Mouse (Mus musculus) midbrain, embryonic 10.5 days (tissue): Measurements from ENCODE around the gene 1700061G19Rik. TPM values are rescaled to one million over a fixed set of nuclear protein-coding genes. Genes with fewer than 3 reads are reported as not detected.
A peak's percentile ranks its signal among the peaks of the same experiment; 100 is the strongest.

Experiments
- DNase-seq: peaks from one replicate; pipeline ENCODE4 v3.0.0-alpha.2; 2017; ENCODE audit warnings: low spot score
- H3K27ac ChIP-seq: fragments of 300-500 bp; sonication (generic); replicated peaks from 2 replicates; pipeline ENCODE4 v1.5.1; 2016; ENCODE audit warnings: mild to moderate bottlenecking
- H3K27me3 ChIP-seq: fragments of 300-500 bp; sonication (generic); 2 replicates; pipeline ENCODE4 v1.6.1; 2016; ENCODE audit warnings: low read depth, mild to moderate bottlenecking; ENCODE audit not compliant: poor library complexity, severe bottlenecking
- H3K36me3 ChIP-seq: fragments of 300-500 bp; sonication (generic); 2 replicates; pipeline ENCODE4 v1.6.1; 2016; ENCODE audit warnings: mild to moderate bottlenecking, moderate library complexity
- H3K4me1 ChIP-seq: fragments of 300-500 bp; sonication (generic); 2 replicates; pipeline ENCODE4 v1.6.1; 2016
- H3K4me3 ChIP-seq: fragments of 300-500 bp; sonication (generic); 2 replicates; pipeline ENCODE4 v1.5.1; 2016; ENCODE audit warnings: mild to moderate bottlenecking, moderate library complexity
- H3K9me3 ChIP-seq: fragments of 300-500 bp; sonication (generic); replicated peaks from 2 replicates; pipeline ENCODE4 v1.6.1; 2016; ENCODE audit warnings: mild to moderate bottlenecking
- WGBS: fragments of 180-500 bp; shearing (Covaris S2); methylation state at CpG from one replicate; pipeline ENCODE4 v1.1.7; 2016; 5-methylcytosine and 5-hydroxymethylcytosine counted together
- polyA plus RNA-seq: library from polyadenylated mRNA; unstranded; fragments of >200 nt; fragmentation: Nextera tagmentation; extraction: Ambion mirVana; gene quantifications from 2 replicates; pipeline ENCODE4 v1.2.1, GENCODE M21; 2016

1700061G19Rik gene
- 0.48 and 0.66 TPM in 2 replicates for polyA plus RNA-seq

DNA sequence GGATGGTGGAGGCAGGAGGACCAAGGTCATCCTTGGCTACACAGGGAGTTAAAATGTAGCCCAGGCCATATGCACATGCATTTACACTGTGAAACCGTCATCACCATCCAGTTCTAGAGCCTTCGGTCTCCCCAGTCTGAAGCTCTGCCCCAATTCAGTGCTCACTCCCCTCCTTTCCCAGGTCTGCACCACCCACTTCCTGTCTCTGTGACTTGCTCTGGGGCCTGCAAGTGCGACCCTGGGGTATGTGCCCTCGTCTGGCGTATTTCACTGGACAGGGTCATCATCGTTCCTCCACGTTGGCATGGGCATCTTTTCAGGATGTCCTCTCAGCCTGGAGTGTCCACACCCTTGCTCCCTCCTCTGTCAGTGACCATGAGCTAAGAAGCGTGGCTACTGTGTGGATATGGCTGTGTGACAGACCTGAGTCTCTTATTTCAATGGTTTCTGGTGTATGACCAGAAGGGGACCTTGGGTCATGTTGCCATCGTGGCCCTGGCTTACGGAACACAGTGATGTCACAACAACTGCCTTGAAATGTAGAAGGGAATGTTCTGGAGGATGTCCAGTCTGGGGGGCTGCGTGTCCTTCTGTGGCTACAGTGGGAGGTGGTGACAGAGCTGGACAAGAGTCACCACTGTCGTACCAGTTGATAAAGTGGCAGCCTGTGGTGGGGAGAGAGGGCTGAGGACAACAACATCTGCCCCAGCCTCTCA lies at the start of gene 1700061G19Rik:
1700061G19Rik (plus strand) TSS at position 542 of the 716 bp plus-strand sequence.
- Histone ChIP-seq H3K9me3 (0 out of 2 replicates have a peak, but pooled peaks cover 1% of the 10 kb centered on the region), H3K4me3 (no peak within 1 kb of the TSS), H3K4me1 (no peaks in the 10 kb centered on the region), H3K27me3 (no peaks in the 10 kb centered on the region), H3K36me3 (no peaks in the 10 kb centered on the region), H3K27ac (no peak within 1 kb of the TSS)
- no peak for DNase-seq
- WGBS = 90% methylated on average over 12 of the region's 12 CpGs

DNA sequence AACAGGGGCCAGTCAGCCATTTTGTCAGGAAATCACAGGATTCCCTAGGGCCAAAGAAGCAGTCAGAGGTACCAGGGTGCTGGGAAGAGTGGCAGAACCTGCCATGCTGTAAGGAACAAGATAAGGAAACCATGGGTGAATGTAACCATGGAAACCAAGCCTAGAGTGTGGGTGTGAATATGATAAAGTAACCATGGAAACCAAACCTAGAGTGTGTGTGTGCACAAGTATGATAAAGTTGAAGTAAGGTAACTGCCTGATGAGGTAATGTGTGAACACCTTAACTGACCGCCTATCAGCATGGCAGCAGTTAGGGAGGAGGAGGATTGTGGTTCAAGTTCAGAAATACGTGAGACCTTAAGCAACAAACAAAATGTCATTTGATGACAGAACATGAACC lies 48.6 kb upstream of the 1700061G19Rik start:
- H3K9me3 ChIP-seq = no peaks in the 10 kb centered on the region
- H3K27me3 ChIP-seq = peaks cover 34% of the 10 kb centered on the region
- no peak overlapping the region for H3K4me3 ChIP-seq
- H3K27ac ChIP-seq = no peak overlapping the region
- peaks cover 29% of the 10 kb centered on the region for H3K4me1 ChIP-seq
- 92% methylated on average over 2 of the region's 2 CpGs for WGBS
- no peak for DNase-seq
- H3K36me3 ChIP-seq = no peaks in the 10 kb centered on the region

GRCm38 (mm10) chr17:56829171-56829570 lies 46.1 kb upstream of the 1700061G19Rik start:
- 24% methylated on average over 11 of the region's 11 CpGs for WGBS

GRCm38 (mm10) chr17:56829795-56830194 lies 45.5 kb upstream of the 1700061G19Rik start:
- Histone ChIP-seq H3K9me3 (no peaks in the 10 kb centered on the region), H3K4me3 (peak overlapping the region; percentile 68), H3K4me1 (peaks cover 29% of the 10 kb centered on the region), H3K27ac (peak overlapping the region; percentile 83), H3K36me3 (no peaks in the 10 kb centered on the region), H3K27me3 (peaks cover 51% of the 10 kb centered on the region)
- peak; percentile 55 for DNase-seq
- WGBS = under 1% methylated on average over 27 of the region's 27 CpGs

More at GRCm38 (mm10) chr17:56829171-56829570, 46.1 kb upstream of the 1700061G19Rik start:
- H3K27me3 ChIP-seq = peaks cover 51% of the 10 kb centered on the region
- H3K4me1 ChIP-seq = peaks cover 29% of the 10 kb centered on the region
- peak overlapping the region; percentile 68 for H3K4me3 ChIP-seq
- no peaks in the 10 kb centered on the region for H3K9me3 ChIP-seq
- H3K27ac ChIP-seq = no peak overlapping the region
- no peaks in the 10 kb centered on the region for H3K36me3 ChIP-seq
- no peak for DNase-seq

- Histone ChIP-seq H3K9me3 (no peaks in the 10 kb centered on the region), H3K27me3 (peaks cover 51% of the 10 kb centered on the region)
- DNase-seq = no peak
Observed at GRCm38 (mm10) chr17:56830411-56831110, 44.7 kb upstream of the 1700061G19Rik start, which contains the start of gene Rfx2. TSS of gene Rfx2 (minus strand) at chr17:56831013.

GRCm38 (mm10) chr17:56831111-56831816 lies 44.0 kb upstream of the 1700061G19Rik start:
- Histone ChIP-seq H3K9me3 (no peaks in the 10 kb centered on the region), H3K36me3 (no peaks in the 10 kb centered on the region), H3K27ac (peak overlapping the region; percentile 83), H3K4me1 (peaks cover 29% of the 10 kb centered on the region), H3K4me3 (peak overlapping the region; percentile 68), H3K27me3 (peaks cover 51% of the 10 kb centered on the region)
- peak; percentile 98 for DNase-seq
- under 1% methylated on average over 42 of the region's 42 CpGs for WGBS

More at GRCm38 (mm10) chr17:56830411-56831110, 44.7 kb upstream of the 1700061G19Rik start, which contains the start of gene Rfx2:
- H3K27ac ChIP-seq = peak within 1 kb of the TSS; percentile 83
- WGBS = under 1% methylated on average over 52 of the region's 62 CpGs
- H3K36me3 ChIP-seq = no peaks in the 10 kb centered on the region
- H3K4me3 ChIP-seq = peak within 1 kb of the TSS; percentile 68
- peaks cover 29% of the 10 kb centered on the region for H3K4me1 ChIP-seq

DNA sequence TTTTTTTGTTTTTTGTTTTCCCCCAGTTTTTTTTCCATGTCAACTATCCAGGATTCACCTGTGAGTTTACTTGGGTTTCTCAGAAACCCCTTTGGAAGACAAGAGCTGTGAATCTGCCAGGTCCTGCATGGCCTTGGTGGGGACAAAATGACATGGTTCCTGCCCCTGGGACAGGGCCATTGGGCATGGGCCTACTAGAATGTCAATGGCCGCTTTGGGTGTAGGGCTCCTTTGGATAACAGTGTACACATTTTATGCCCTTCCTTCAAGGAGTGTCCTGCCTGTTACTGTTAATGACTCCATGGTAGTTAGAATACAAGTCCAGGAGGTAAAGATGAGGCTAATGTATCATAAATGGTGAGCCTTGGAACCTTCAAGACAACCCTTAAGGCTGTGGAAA lies 42.4 kb upstream of the 1700061G19Rik start:
- Histone ChIP-seq H3K4me1 (peaks cover 29% of the 10 kb centered on the region), H3K27ac (no peak overlapping the region), H3K36me3 (no peaks in the 10 kb centered on the region), H3K9me3 (no peaks in the 10 kb centered on the region), H3K4me3 (no peak overlapping the region), H3K27me3 (peaks cover 43% of the 10 kb centered on the region)
- DNase-seq = no peak
- WGBS = 87% methylated on average over 1 of the region's 1 CpGs

GRCm38 (mm10) chr17:56833381-56833780 lies 41.9 kb upstream of the 1700061G19Rik start:
- Histone ChIP-seq H3K9me3 (no peaks in the 10 kb centered on the region), H3K4me1 (peaks cover 29% of the 10 kb centered on the region), H3K27me3 (peaks cover 38% of the 10 kb centered on the region), H3K36me3 (no peaks in the 10 kb centered on the region), H3K4me3 (no peak overlapping the region), H3K27ac (no peak overlapping the region)
- WGBS = 94% methylated on average over 1 of the region's 1 CpGs
- no peak for DNase-seq

GRCm38 (mm10) chr17:56836336-56836735 lies 38.9 kb upstream of the 1700061G19Rik start:
- H3K9me3 ChIP-seq = no peaks in the 10 kb centered on the region
- no peak overlapping the region for H3K4me3 ChIP-seq
- DNase-seq = no peak
- H3K27ac ChIP-seq = no peak overlapping the region
- 89% methylated on average over 8 of the region's 8 CpGs for WGBS
- H3K27me3 ChIP-seq = peaks cover 18% of the 10 kb centered on the region
- no peaks in the 10 kb centered on the region for H3K36me3 ChIP-seq
- peaks cover 4% of the 10 kb centered on the region; the same call in 1 of the 2 replicates for H3K4me1 ChIP-seq

- Histone ChIP-seq H3K27me3 (no peaks in the 10 kb centered on the region; the same call in 1 of the 2 replicates), H3K9me3 (no peaks in the 10 kb centered on the region), H3K36me3 (no peaks in the 10 kb centered on the region), H3K4me1 (no peaks in the 10 kb centered on the region), H3K4me3 (no peak overlapping the region), H3K27ac (no peak overlapping the region)
- 88% methylated on average over 7 of the region's 7 CpGs for WGBS
- DNase-seq = no peak
Observed at GRCm38 (mm10) chr17:56840524-56840923, 34.8 kb upstream of the 1700061G19Rik start.

- H3K27ac ChIP-seq = no peak overlapping the region
- no peaks in the 10 kb centered on the region for H3K36me3 ChIP-seq
- 93% methylated on average over 5 of the region's 5 CpGs for WGBS
- no peaks in the 10 kb centered on the region; the same call in 1 of the 2 replicates for H3K27me3 ChIP-seq
- DNase-seq = no peak
- H3K4me1 ChIP-seq = no peaks in the 10 kb centered on the region
- H3K4me3 ChIP-seq = no peak overlapping the region
- no peaks in the 10 kb centered on the region for H3K9me3 ChIP-seq
Observed at GRCm38 (mm10) chr17:56842173-56842572, 33.1 kb upstream of the 1700061G19Rik start.

DNA sequence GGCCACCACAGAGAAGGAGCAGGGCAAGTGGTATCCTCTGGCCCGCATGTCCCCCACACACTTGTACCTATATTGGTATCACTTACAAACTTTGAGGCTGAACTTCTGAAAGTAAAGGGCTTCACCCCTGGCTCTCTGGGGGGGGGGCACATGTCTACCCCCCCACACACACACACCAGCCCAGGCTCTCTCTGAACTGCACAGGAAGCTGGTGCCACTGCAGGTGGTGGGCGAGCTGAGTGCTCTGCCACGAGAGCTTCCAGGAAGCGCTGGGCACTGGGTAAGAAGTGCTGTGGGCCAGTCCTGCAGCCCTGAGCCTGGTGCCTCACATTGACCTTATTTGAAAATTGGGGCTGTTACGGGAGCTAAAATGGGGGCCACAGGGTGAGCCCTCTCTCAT lies 31.6 kb upstream of the 1700061G19Rik start:
- H3K9me3 ChIP-seq = no peaks in the 10 kb centered on the region
- no peaks in the 10 kb centered on the region for H3K27me3 ChIP-seq
- no peaks in the 10 kb centered on the region for H3K4me1 ChIP-seq
- no peaks in the 10 kb centered on the region for H3K36me3 ChIP-seq
- 83% methylated on average over 5 of the region's 5 CpGs for WGBS
- no peak overlapping the region; the same call in 1 of the 2 replicates for H3K27ac ChIP-seq
- H3K4me3 ChIP-seq = no peak overlapping the region
- DNase-seq = no peak
